Mouse (Mus musculus) spleen, postnatal 10 days (tissue): ENCODE measurements around the gene Dock2.

Experiments used
- DNase-seq, 2 experiments: peaks; one replicate each; pipeline ENCODE4 v3.0.0; 2021 to 2022; ENCODE audit warnings: low spot score in 2 of 2

The Dock2 gene

DNA sequence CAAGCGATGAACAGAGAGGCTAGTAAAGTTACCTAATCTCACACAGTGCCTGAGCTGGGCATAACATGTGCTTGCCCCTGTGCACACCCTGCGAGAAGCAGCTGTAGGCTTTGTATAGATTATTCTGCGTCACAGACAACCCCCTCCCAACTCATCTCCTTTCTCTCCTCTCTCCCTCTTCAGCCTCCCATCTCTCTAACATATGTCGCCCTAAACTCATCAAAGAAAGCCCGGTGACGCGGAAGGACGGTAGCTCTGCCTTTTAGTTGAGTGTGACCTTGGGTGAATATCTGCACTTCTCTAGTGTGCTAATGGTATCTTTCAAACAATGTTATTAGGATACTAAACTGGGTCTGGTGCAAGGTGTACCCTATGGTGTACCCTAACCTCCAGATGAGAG lies 13.7 kb downstream of the Dock2 start:
- DNase-seq: no peak

DNA sequence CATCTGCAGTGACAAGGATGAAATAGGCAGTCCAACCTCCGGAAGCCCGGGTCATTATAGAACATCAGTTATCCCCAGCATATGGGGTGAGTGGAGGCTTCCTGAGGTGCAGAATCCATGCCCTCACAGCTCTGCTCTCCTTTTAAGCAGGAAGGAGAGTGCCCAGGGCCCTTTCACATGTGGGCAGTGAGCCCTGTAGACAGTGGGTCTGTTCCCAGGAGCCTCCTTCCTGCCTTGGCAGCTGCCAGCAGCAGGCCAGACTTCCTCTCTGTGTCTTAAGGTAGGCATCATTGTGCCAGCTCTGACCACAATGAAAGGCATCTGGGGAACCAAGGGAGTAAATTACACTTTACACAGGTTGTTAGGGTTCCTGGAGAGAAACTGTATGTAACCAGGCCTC lies 14.3 kb downstream of the Dock2 start:
- DNase-seq: no peak

DNA sequence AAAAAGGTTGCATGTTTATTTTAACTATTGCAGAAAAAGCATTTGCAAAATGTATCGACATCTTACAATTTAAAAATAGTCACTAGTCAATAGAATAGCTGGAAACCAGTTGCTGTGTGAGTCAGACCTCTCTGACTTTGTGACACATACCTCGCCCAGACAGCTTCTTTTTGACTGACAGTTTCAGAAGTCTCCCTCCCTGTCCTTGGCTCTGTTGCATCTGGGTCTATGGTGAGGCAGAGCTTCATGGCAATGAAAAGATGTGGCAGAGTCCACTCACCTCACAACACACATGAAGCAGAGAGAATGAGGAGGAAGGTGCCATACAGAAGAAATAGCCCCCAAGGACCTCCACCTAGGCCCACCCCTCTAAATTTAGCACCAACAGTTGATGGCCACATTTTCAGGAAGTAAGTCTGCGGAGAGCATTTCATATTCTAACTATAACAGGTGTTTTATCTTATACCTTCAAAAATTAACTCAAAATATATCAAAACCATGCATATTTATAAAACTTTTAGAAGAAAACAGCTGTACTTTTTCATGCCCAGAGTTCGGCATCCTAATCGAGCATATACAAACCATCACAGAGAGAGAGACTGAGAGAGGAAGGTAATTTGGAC lies 19.8 kb downstream of the Dock2 start:
- DNase-seq: no peak

DNA sequence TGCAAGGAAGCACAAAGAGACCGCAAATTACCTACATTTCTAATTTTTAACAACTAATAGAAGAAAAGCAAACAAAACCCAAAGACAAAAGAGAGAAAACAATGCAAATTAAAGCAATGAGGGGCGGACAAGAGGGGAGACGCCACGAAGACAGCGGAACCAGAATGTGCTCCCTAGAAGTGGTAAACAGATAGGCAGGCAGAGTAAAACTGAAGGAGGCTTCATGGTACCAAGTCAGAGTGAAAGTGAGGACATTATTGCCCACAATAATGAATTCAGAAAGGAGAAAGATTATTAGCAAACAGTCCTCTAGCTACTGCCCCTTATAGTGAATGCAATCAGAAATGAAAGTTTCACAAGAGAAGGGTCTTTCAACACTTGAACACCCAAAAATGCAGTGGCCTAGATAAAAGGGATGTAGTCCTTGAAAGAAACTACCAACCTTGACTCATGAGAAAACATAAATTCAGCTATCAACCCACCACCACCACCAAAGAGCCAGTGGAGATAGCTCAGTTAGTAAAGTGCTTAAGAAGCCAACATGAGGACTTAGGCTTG lies 21.0 kb downstream of the Dock2 start:
- DNase-seq: no peak

DNA sequence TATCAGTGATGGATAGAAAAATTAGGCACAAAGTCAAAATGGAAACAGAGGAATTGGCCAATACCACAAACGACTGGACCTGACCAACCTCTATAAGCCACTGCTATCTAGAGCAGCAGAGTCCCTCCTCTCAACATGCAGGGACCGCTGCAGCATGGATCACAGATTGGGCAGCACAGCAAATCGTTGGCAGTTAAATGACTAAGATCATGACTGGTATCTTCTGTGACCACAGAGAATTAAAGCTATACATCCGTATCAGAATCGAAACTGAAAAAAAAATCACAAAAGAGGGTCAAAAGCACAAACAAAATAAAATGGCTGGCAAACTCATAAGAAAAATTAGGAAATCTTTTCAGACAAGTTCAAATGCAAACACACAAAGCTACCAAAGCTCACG lies 21.6 kb downstream of the Dock2 start:
- no peak for DNase-seq

DNA sequence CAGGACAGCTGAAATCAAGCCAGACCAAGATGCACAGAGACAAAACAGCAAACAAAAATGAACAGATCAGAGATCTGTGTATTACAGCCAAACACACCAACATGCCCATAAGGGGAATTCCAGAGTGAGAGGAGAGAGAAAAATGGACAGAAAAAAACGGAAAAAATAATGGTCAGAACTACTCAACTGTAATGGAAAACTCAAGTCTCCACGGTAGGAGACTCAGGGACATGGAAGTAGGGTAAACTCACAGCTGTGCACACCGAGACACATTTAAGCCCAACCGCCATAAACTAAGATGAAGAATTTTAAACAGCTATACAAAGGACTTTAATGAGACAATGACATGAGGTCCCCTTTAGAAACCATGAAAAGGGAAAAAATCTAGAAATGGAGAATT lies 24.1 kb downstream of the Dock2 start:
- no peak for DNase-seq

DNA sequence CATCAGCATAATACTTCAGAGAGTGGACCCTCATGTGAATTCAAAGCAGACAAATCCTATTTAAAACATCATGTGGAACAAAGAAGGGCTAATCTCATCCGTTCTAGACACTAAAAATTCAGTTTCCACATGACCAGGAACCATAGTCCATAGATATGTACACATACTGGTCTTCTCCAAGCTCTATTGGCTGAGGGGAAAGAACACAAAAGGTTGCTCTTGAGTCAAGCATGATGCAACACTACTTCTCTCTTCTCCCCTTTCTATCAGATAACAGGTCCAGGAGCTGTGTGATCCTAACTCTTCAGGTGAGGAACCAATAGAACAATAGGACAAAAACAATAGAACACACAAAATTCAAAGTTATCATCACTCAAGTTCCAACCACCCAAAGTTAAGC lies 42.6 kb downstream of the Dock2 start:
- no peak for DNase-seq

DNA sequence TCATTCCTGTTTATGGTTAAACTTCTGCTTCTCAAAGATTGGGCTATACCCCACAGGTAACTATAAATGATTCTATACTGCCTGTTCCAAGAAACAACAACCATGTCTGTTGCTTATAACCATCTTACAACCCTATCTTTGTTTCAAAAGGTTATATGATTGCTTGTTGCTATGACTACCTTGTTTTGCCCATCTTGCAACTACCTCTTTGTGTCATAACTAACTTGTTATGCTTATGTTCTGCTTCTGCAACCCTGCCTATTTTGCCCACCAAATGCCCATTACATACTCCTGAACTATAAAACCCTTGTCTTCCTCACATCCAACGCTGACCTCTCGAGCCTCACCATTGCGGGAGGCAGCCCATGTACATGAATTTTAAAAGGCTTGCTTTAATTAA lies 43.9 kb downstream of the Dock2 start:
- DNase-seq: no peak

DNA sequence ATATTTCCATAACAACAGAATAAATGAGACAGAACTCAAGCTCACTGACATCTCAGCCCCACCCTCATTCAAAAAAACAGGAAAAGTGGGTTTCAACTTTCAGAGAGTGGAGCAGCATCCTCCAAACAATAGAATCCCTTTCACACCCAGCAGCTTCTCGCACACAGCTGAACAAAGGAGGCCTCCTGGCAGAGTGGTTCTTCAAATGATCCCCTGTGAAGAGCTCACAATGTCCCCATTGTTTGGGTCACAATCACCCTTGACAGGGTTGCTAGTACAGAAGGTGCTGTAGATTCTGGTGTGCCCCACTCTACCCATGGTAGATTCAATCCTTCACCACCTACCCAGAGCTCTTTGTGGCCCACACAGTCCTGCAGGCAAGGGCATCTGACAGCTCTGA lies 44.7 kb downstream of the Dock2 start:
- no peak for DNase-seq

DNA sequence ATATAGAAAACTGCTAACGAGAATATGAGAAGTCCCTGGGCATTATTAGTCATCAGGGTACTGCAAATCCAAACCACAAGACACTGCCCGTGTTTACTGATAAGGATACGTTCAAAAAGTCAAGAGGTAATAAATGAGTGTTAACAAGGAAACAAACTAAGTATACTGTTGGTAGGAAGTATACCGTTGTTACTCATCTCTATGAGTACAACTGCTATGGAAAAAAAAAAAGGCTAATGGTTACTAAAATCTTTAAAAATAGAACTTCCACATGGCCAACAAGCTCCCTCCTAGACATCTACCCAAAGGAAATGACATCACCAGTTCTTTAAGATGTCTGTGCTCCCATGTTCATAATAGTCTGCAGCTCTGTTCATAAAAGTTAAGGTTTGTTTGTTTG lies 46.5 kb downstream of the Dock2 start:
- no peak for DNase-seq

DNA sequence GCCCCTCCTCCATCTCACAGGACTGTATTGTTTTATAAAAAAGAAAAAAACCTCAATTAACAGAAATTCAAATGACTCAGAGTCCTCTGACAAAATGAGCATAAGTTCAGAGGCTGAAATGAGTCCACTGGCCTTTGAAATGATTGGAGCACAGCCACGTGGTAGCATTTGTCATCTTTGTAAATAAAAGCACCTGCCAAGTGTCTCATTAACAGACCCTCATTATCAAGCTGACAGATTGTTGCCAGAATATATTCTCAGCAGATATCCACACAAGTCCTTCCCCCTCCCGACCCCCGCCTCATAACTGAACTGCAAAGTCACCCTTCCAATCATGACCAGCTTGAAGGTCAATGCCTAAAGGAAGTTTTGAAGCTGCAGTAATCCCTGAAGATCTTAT lies 49.7 kb downstream of the Dock2 start:
- no peak for DNase-seq

DNA sequence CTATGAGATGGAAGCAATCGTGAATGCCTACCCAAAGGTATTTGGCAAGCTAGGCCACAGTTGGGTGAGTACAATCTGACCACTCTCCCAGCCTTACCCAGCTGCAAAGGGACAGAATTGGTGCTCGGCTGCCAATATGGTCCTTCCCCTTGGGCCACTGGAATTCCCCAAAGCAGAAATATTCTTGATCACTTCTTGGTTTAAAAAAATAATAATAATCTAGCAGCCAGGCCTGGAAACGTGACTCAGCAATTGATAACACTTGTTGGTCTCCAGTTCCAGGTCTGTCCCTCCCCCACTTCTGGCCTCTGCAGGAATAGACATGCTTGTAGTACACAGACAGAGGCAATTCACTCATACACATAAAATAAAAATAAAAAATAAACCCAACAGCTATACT lies 56.2 kb downstream of the Dock2 start:
- no peak for DNase-seq

DNA sequence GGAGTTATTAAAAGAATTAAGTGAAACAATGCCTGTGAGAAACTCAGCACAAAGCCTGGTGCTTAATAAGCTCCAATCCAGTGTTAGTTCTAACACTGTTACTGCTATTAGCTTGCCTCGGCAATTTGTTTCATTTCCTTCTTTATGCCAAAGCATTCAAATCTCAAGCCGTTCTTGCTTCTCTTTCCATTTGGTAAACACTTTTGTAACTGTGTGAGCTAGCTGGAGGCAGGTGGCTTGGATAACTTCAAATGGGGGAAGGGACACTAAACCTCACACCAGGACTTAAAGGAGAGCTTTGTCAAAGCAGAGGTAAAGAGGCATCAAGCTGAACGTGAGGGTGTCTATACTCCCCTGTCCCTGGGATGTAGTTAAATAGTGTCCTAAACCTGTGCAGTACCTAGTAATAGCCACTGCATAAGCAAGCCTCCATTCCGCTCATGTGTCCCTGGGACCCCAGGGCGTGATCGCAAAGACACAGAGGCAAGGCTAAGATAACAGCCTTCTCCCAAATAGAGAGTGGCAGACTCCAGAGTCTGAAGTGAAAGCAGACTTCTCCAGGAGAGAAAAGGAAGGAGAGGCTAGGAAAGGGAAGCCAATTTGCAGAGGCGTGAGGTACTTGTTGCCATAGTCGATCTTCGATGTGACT lies 56.9 kb downstream of the Dock2 start:
- no peak for DNase-seq

DNA sequence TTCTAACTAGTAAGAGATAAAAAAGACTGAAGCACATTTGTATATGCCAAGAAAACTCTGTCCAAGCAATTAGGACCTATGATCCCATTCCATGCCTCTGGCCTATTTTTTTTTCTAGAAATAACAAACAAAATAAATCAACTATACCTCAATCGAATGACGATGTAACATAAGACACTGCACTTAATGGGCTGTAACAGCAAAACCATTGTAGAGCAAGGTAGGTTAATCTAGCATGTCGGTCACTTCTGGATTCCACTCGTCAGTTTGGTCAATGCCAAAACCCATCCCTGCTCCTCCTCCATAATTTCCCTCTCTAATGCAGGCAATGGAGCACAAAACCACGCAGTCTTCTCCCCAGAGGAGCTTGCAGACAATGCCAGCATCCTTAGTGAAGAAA lies 70.3 kb downstream of the Dock2 start:
- DNase-seq: no peak

DNA sequence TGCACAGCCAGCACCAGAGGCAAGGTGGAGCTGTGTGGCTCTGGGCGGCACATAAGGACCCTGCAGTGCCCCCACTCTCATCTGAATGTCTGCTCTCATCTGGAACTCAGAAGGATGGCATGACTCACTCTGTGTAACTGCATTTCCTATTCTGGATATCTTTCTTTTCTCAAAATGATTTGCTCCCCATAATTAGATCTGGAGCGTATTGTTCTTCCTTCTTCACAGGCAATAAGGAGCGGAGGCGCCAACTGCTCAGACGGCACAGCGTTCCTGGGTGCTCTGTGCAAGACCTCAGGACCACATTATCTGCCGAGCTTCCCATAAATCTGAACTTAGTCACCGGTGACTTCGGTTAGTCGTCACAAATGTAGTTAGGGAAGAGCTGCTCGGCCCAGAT lies 75.4 kb downstream of the Dock2 start:
- no peak for DNase-seq

DNA sequence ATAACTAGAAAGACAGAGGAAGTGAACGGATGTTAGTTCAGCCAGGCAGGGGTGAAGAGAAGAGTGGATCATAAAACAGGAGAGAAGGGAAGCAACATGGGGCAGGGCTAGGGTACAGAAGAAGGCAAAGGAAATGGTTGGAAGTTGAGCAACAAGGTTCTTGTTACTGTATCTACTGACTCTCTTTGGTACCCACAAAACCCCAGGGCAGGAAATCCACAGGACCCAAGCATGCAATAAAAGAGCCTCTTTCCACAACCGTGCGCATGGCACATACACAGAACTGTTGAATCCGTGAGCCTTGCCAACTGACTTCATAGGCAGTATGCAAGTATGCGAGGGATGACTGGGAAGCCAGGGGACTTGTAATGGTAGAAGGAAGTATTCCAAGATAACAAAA lies 76.3 kb downstream of the Dock2 start:
- DNase-seq: no peak

DNA sequence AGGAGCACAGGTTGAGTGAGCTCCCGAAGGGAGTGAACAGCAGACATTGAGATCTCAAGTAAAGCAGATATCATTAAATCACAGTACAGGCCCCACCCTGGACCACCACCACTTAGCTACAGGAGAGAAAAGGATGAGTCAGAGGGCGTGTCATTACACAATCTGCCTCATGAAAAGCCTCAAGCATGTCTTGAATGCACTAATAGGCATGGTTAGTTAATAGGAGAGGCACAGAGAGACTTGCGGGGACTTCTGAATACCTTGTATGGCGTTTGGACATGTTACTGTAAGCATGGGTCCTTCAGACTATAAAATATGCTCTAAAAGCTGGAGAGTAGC lies 78.6 kb downstream of the Dock2 start:
- DNase-seq: no peak

DNA sequence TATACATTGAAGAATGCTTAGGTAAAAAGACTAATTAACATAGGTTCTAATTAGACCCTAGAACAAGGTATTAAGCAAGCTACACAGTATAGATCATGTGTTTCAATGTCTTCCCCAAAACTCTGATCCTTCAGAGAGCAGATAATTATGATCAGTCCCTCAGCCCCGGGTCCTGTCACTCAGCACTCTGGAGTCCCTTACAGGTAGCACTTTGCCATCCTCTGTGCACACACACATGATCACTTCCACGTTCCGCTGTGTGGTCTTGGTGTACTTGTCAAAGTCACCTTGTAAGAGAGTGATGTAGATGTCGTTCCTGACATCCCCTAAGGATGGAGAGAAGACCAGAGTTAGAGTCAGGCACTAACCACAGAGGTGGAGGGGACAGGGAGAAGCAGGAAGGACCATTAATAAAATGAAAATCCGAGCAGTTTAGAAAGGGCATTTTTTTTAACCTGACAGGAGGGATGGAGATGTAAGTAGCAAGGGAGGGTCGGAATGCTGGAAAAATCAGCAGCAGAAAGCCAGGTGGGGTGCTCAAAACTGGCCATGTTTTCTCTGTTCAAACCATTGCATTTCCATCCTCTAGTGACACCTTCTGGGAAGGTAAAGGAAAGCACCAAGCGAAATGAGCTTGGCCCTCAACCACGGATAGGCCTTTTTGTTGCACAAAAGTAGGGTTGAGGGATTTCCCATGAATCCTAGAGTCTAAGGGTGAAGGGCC lies 79.1 kb downstream of the Dock2 start:
- no peak for DNase-seq

DNA sequence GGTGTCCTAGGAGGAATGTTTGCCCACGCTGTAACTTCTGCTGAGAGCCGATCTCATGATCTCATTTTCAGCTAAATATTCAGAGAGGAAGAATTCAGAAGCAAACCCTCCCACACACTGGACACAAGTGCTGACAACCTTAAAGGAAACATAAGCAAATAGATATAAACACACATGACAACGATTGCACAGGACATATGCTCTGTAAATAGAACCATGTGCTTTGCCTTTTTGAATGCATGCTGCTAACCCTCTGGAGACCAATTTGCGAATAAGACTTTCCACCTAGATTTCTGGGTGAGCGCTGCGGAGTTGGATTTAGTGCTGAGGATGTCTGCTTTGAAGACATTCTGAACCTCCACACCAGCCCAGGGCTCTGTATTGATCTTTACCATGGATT lies 79.8 kb downstream of the Dock2 start:
- no peak for DNase-seq

DNA sequence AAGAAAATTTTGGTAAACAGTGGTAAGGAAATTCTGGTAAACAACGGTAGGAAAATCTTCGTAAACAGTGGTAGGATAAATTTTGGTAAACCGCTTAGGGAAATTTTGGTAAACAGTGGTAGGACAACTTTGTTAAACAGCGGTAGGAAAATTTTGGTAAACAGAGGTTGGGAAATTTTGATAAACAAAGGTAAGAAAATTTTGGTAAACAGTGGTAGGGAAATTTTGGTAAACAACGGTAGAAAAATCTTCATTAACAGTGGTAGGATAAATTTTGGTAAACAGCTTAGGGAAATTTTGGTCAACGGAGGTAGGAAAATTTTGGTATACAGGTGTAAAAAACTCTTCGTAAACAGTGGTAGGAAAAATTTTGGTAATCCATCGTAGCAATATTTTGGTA lies 101.9 kb downstream of the Dock2 start:
- no peak for DNase-seq

DNA sequence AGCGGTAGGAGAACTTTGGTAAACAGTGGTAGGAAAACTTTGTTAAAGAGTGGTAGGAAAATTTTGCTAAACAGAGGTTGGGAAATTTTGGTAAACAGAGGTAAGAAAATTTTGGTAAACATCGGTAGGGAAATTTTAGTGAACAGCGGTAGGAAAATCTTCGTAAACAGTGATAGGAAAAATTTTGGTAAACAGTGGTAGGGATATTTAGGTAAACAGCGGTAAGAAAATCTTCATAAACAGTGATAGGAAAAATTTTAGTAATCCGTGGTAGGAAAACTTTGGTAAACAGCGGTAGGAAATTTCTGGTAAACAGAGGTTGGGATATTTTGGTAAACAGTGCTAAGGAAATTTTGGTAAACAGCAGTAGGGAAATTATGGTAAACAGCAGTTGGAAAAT lies 239.1 kb downstream of the Dock2 start:
- no peak for DNase-seq

DNA sequence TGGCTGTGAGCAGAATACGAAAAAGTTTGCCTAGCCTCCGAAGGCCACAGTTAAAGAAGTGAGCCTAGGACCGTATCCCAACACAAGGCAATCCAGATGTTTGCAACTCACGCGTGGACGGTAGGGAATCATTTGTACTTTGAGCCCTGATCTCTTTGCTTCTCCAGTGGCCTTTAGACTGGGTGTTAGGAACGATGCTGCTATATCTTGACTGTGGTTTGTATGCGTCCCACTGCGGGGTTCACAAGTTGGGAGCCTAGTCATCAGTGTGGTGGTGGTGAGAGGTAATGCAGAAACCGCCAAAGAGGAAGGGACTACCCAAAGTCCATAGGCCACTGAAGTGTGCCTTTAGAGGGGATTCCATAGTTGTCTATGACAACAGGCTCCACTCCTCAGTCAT lies 251.6 kb downstream of the Dock2 start:
- DNase-seq: no peak

DNA sequence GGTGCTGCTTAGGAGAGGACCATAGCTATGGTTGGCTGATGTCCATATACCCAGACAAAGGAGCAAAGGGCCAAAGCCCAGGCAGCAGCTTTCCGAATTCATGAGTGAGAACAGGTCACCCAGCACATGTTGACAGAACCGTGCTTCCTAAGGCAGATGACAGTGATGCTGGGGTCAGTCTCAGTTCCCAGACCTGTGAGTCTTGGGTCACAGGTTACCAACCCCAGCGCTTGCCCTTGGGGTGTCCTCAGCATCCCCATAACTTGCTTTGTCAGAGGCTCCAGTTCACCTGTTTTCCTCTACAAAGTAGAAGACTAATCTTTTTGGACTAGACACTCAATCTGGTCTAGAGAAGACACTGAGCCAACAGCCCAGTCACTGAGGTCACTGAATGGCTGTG lies 252.7 kb downstream of the Dock2 start:
- no peak for DNase-seq
